Mouse (Mus musculus) CH12.LX (cell line): ENCODE results near the gene R3hdm2. TPM values are rescaled to one million over a fixed set of nuclear protein-coding genes. Genes with fewer than 3 reads are reported as not detected.

Experiments
- DNase-seq: peaks from one replicate; pipeline ENCODE4 v3.0.0-alpha.2; 2013; ENCODE audit errors: extremely low read depth
- H3K27ac ChIP-seq: 2 replicates; pipeline ENCODE4 v1.5.1; 2012; ENCODE audit warnings: low read depth, mild to moderate bottlenecking, control low read depth, moderate library complexity; ENCODE audit not compliant: insufficient read depth
- H3K27me3 ChIP-seq: replicated peaks from 2 replicates; pipeline ENCODE3; 2012; ENCODE audit warnings: inconsistent platforms
- H3K36me3 ChIP-seq, 2 experiments: replicated peaks in 1 of 2; 2 replicates each; pipeline versions ENCODE3 to v1.6.1; 2012; ENCODE audit warnings: inconsistent platforms in 1 of 2, low read length in 1 of 2, mild to moderate bottlenecking in 1 of 2, mixed read lengths in 1 of 2, moderate library complexity in 1 of 2; ENCODE audit not compliant: control insufficient read depth in 1 of 2, insufficient read depth in 1 of 2
- H3K4me1 ChIP-seq, 2 experiments: 2 replicates each; pipeline ENCODE4 v1.6.1; 2012; ENCODE audit warnings: inconsistent platforms in 1 of 2, moderate library complexity in 1 of 2; ENCODE audit not compliant: insufficient read depth in 2 of 2, control insufficient read depth in 1 of 2
- H3K4me2 ChIP-seq: 2 replicates; pipeline ENCODE4 v1.6.1; 2012; ENCODE audit warnings: low read depth, mild to moderate bottlenecking, control low read depth; ENCODE audit not compliant: poor library complexity, insufficient read depth, severe bottlenecking
- H3K4me3 ChIP-seq, 3 experiments: fragments of 150-350 bp in 1 of 3; sonication (generic) in 1 of 3; replicated peaks in 1 of 3; 2 replicates each; pipeline versions ENCODE3 to v1.5.1; 2011 to 2012; ENCODE audit warnings: low read depth in 2 of 3, low read length in 2 of 3, mild to moderate bottlenecking in 2 of 3, moderate library complexity in 2 of 3, control low read depth in 1 of 3, improper control_type of control experiment in 1 of 3, inconsistent platforms in 1 of 3, mixed read lengths in 1 of 3; ENCODE audit not compliant: poor library complexity in 1 of 3
- H3K79me2 ChIP-seq: replicated peaks from 2 replicates; pipeline ENCODE4 v1.6.1; 2012; ENCODE audit warnings: mild to moderate bottlenecking, moderate library complexity; ENCODE audit not compliant: control insufficient read depth, poor library complexity, insufficient read depth, severe bottlenecking; ENCODE audit errors: extremely low read depth
- H3K9ac ChIP-seq: 2 replicates; pipeline ENCODE4 v1.6.1; 2012; ENCODE audit warnings: low read depth, mild to moderate bottlenecking, control low read depth, moderate library complexity; ENCODE audit not compliant: insufficient read depth
- H3K9me3 ChIP-seq: replicated peaks from 2 replicates; pipeline ENCODE3; 2012; ENCODE audit warnings: low read length, inconsistent platforms, mixed read lengths
- BHLHE40 ChIP-seq: IDR thresholded peaks from 2 replicates; pipeline ENCODE4 v1.6.1; 2011; ENCODE audit warnings: mild to moderate bottlenecking, low read depth, low read length, improper control_type of control experiment
- CHD1 ChIP-seq: IDR thresholded peaks from 2 replicates; pipeline ENCODE4 v1.6.1; 2012; ENCODE audit warnings: low read depth, low read length, improper control_type of control experiment, inconsistent platforms
- CTCF ChIP-seq, 2 experiments: IDR thresholded peaks in 1 of 2; conservative IDR thresholded peaks in 1 of 2; 2 replicates each; pipeline ENCODE4 v1.5.1; 2011 to 2012; ENCODE audit warnings: low read depth in 2 of 2, low read length in 2 of 2, improper control_type of control experiment in 1 of 2, inconsistent platforms in 1 of 2, mild to moderate bottlenecking in 1 of 2, moderate library complexity in 1 of 2
- EP300 ChIP-seq: IDR thresholded peaks from 2 replicates; pipeline ENCODE4 v1.6.1; 2011; ENCODE audit warnings: low read length, improper control_type of control experiment
- GABPA ChIP-seq: IDR thresholded peaks from 2 replicates; pipeline ENCODE4 v1.6.1; 2012; ENCODE audit warnings: low read depth, low read length, improper control_type of control experiment, inconsistent platforms; ENCODE audit not compliant: insufficient replicate concordance
- JUN ChIP-seq: IDR thresholded peaks from 2 replicates; pipeline ENCODE4 v1.6.1; 2011; ENCODE audit warnings: low read depth, mild to moderate bottlenecking, low read length, improper control_type of control experiment, moderate library complexity; ENCODE audit not compliant: insufficient read depth
- MXI1 ChIP-seq: IDR thresholded peaks from 2 replicates; pipeline ENCODE4 v1.6.1; 2011; ENCODE audit warnings: mild to moderate bottlenecking, low read depth, low read length, improper control_type of control experiment
- MYC ChIP-seq: IDR thresholded peaks from 2 replicates; pipeline ENCODE4 v1.6.1; 2011; ENCODE audit warnings: low read depth, mild to moderate bottlenecking, improper control_type of control experiment, low read length
- NELFE ChIP-seq: IDR thresholded peaks from 2 replicates; pipeline ENCODE4 v1.6.1; 2011; ENCODE audit warnings: low read depth, low read length, improper control_type of control experiment
- NRF1 ChIP-seq: IDR thresholded peaks from 2 replicates; pipeline ENCODE4 v1.6.1; 2014; ENCODE audit warnings: low read depth, mild to moderate bottlenecking, inconsistent platforms, low read length, improper control_type of control experiment, moderate library complexity
- POLR2AphosphoS2 ChIP-seq: IDR thresholded peaks from 2 replicates; pipeline ENCODE4 v1.6.1; 2011; ENCODE audit warnings: low read depth, low read length, improper control_type of control experiment
- RCOR1 ChIP-seq: conservative IDR thresholded peaks from 2 replicates; pipeline ENCODE4 v1.6.1; 2012; ENCODE audit warnings: low read depth, mild to moderate bottlenecking, inconsistent platforms, low read length, improper control_type of control experiment
- SMC3 ChIP-seq: IDR thresholded peaks from 2 replicates; pipeline ENCODE4 v1.6.1; 2011; ENCODE audit warnings: low read depth, low read length, improper control_type of control experiment
- TCF12 ChIP-seq: IDR thresholded peaks from 2 replicates; pipeline ENCODE4 v1.6.1; 2014; ENCODE audit warnings: low read depth, mild to moderate bottlenecking, inconsistent platforms, low read length, improper control_type of control experiment
- UBTF ChIP-seq: IDR thresholded peaks from 2 replicates; pipeline ENCODE4 v1.6.1; 2012; ENCODE audit warnings: low read depth, mild to moderate bottlenecking, inconsistent platforms, low read length, improper control_type of control experiment, moderate library complexity
- USF2 ChIP-seq: conservative IDR thresholded peaks from 2 replicates; pipeline ENCODE4 v1.6.1; 2011; ENCODE audit warnings: low read depth, low read length, improper control_type of control experiment
- ZMIZ1 ChIP-seq: IDR thresholded peaks from 2 replicates; pipeline ENCODE4 v1.6.1; 2012; ENCODE audit warnings: low read depth, mild to moderate bottlenecking, inconsistent platforms, low read length, improper control_type of control experiment
- ZNF384 ChIP-seq: IDR thresholded peaks from 2 replicates; pipeline ENCODE4 v1.6.1; 2012; ENCODE audit warnings: low read depth, low read length, improper control_type of control experiment, inconsistent platforms
- dilution Hi-C: fragments of 300-500 bp; cut with MboI; formaldehyde crosslinking; loops from 2 replicates; pipeline ENCODE4 v1.14.3; 2020; ENCODE audit warnings: low sequenced_read_pairs; ENCODE audit not compliant: extremely low pct_unique_long_range_greater_than_20kb, extremely low pct_ligation_motif_present
- in situ Hi-C: fragments of 300-500 bp; cut with MboI; formaldehyde crosslinking; loops from 3 replicates; pipeline ENCODE4 v1.14.3; 2019; ENCODE audit warnings: low sequenced_read_pairs, low pct_ligation_motif_present, low pct_unique_long_range_greater_than_20kb, mixed read lengths
- polyA plus RNA-seq: library from polyadenylated mRNA; unstranded; fragments of >175 nt; gene quantifications from 2 replicates; pipeline ENCODE4 v1.2.1, GENCODE M21; 2012; ENCODE audit warnings: low read depth; ENCODE audit not compliant: insufficient read length
- total RNA-seq, 2 experiments: library from RNA; depleted of rRNA; stranded (reverse); fragments of 300-350 nt in 1 of 2; fragments of >200 nt in 1 of 2; gene quantifications; 2 replicates each; pipeline ENCODE4 v1.2.3; 2012 to 2014

The R3hdm2 gene
- total and polyA plus RNA-seq, 3 experiments, result 7.0 to 23.6 (median 8.7) TPM

GRCm38 (mm10) chr10:127341891-127342639 lies 38.1 kb upstream of the R3hdm2 start, which contains the start of gene Gli1 (continued):
- TF ChIP-seq MXI1, result no peak; the same call in 1 of the 2 replicates
- TF ChIP-seq ZNF384, result no peak
- no peak for TF ChIP-seq ZMIZ1
- no peak for TF ChIP-seq POLR2AphosphoS2
- TF ChIP-seq NRF1, result no peak
- no peak for TF ChIP-seq UBTF
- no peak for TF ChIP-seq USF2
- no peak for TF ChIP-seq EP300
- TF ChIP-seq RCOR1, result no peak
- TF ChIP-seq CHD1, result no peak
- TF ChIP-seq MYC, result peak; percentile 77
- TF ChIP-seq CTCF (conservative IDR thresholded peaks at IDR 0.05 in 1 of 2, IDR thresholded peaks at IDR 0.05 in 1 of 2; ENCODE audit: low read depth in 2 of 2, low read length in 2 of 2), result peak; percentile 76 to 94
- no peak for TF ChIP-seq BHLHE40

GRCm38 (mm10) chr10:127343029-127343428 lies 37.1 kb upstream of the R3hdm2 start:
- no peak overlapping the region for H3K4me2 ChIP-seq
- peaks cover 40% of the 10 kb centered on the region for H3K27me3 ChIP-seq
- dilution Hi-C loops, result no loop called here
- TF ChIP-seq CHD1, result no peak
- TF ChIP-seq NELFE, result no peak
- TF ChIP-seq JUN, result no peak
- TF ChIP-seq EP300, result no peak
- TF ChIP-seq GABPA, result no peak
- no peak for TF ChIP-seq SMC3
- no peak for TF ChIP-seq TCF12
- no peak for TF ChIP-seq CTCF (conservative IDR thresholded peaks at IDR 0.05 in 1 of 2, IDR thresholded peaks at IDR 0.05 in 1 of 2; ENCODE audit: low read depth in 2 of 2, low read length in 2 of 2)
- TF ChIP-seq, all 38 proteins: peak for 0
- Histone ChIP-seq H3K9me3 (peaks cover 8% of the 10 kb centered on the region), H3K4me1 (peaks cover 0 to 31% of the 10 kb centered on the region in 2 experiments; a peak in 2 of 4 replicates), H3K4me3 (no peak overlapping the region), H3K36me3 (no peaks in the 10 kb centered on the region), H3K27ac (no peak overlapping the region), H3K9ac (no peak overlapping the region), H3K79me2 (no peaks in the 10 kb centered on the region)
- in situ Hi-C loops, result no loop called here
- DNase-seq, result no peak
